Mouse (Mus musculus): ENCODE data around the gene Syn3. TPM values are rescaled to one million over a fixed set of nuclear protein-coding genes. Genes with fewer than 3 reads are reported as not detected.

Gene Syn3
- polyA plus RNA-seq, 1 experiment from 2014 or later = 7.4 TPM

DNA sequence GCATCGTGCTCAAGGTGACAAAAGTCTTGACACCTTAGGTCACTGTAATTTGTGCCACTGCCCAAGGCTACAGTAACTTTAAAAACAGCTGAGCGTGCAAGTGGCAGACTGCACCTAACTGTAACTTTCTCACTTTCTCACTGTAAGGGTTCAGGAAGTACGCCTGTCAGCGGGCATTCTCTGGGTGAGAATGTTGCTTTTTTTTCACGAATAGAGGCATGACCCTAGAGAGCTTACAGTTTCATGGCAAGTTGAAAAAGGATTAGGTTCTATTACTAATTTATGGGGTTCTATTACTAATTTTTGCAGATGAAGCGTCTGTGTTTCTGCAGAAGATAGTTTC lies 476.3 kb downstream of the Syn3 start:
- Histone ChIP-seq H3K9me3 (ENCODE audit: low read length) (no peaks in the 10 kb centered on the region), H3K9ac (replicated peaks; ENCODE audit: low read length) (peak overlapping the region; percentile 89), H3K36me3 (ENCODE audit: insufficient read depth, low read length) (no peaks in the 10 kb centered on the region), H3K27me3 (ENCODE audit: insufficient read depth, low read length) (no peaks in the 10 kb centered on the region), H3K4me2 (replicated peaks; ENCODE audit: low read depth, low read length) (peak overlapping the region; percentile 81), H3K27ac (ENCODE audit: low read length) (peak overlapping the region; percentile 95), H3K4me3 (ENCODE audit: low read length) (peak overlapping the region; percentile 97), H3K4me1 (ENCODE audit: insufficient read depth, low read length) (peaks cover 20% of the 10 kb centered on the region)
- whole genome bisulfite sequencing = 3% methylated on average over 6 of the region's 6 CpGs
- no peak for ATAC-seq (ENCODE audit: low FRiP score, low TSS enrichment)

DNA sequence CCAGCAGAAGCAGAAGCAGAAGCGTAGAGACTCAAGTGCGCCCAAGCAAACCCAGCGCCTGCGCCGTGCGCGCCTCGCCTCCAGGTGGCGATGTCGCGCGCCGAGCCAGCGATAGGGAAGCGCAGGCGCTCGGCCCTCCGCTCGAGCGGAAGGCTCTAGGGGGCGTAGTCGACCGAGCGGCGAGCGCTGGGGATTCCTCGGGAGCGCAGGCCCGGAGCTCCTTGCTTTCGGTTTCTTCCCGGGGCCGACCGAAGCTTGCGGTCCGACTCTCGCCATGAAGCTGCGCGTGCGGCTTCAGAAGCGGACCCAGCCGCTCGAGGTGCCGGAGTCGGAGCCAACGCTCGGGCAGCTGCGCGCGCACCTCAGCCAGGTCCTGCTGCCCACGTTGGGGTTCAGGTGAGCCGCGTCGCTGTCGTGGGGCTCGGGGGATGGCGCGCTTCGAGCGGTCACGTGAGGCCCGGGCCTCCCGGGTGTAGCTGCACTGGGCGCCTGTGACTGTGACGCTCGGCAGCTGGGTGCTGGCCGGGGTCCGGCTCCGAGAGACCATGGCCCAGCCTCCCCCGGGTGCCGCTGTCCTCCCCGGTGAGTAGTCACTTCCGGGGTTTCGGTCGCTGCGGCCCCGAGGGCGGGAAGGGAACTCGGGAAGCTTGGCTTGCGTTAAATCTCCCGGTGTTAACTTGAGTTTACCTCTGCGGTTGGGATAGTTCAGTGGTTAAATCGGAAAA lies 476.8 kb downstream of the Syn3 start, which contains the start of gene Fbxo7:
Gene Fbxo7 (plus strand): TSS at position 224 of the 725 bp plus-strand sequence.
- peak; percentile 96 for ATAC-seq (ENCODE audit: low FRiP score, low TSS enrichment)
- H3K27ac ChIP-seq (ENCODE audit: low read length) = peak within 1 kb of the TSS; percentile 95
- no peaks in the 10 kb centered on the region for H3K27me3 ChIP-seq (ENCODE audit: insufficient read depth, low read length)
- peak within 1 kb of the TSS; percentile 81 for H3K4me2 ChIP-seq (replicated peaks; ENCODE audit: low read depth, low read length)
- H3K4me1 ChIP-seq (ENCODE audit: insufficient read depth, low read length) = peaks cover 20% of the 10 kb centered on the region
- peak within 1 kb of the TSS; percentile 89 for H3K9ac ChIP-seq (replicated peaks; ENCODE audit: low read length)
- WGBS = under 1% methylated on average over 82 of the region's 82 CpGs
- H3K4me3 ChIP-seq (ENCODE audit: low read length) = peak within 1 kb of the TSS; percentile 97
- no peaks in the 10 kb centered on the region for H3K9me3 ChIP-seq (ENCODE audit: low read length)
- H3K36me3 ChIP-seq (ENCODE audit: insufficient read depth, low read length) = no peaks in the 10 kb centered on the region

DNA sequence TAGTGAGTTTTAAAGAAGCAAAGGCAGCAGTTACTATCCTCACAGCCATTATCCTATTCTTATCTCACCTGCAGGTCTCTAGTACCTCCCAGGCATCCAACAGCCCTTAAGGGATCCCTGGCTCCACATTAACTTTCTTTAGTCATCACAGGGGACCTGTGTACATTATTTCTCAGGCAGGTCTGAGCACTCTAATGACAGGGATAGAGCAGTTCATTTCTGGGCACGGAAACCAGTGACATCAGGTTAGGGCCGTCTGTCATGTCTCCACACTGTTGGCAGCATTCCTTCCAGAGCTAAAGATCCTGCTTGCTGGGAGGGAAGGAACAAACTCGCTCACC lies 477.3 kb downstream of the Syn3 start:
- ATAC-seq (ENCODE audit: low FRiP score, low TSS enrichment) = no peak; the same call in 1 of the 2 replicates
- H3K4me2 ChIP-seq (replicated peaks; ENCODE audit: low read depth, low read length) = peak overlapping the region; percentile 46
- 0% methylated on average over 3 of the region's 3 CpGs for WGBS
- H3K36me3 ChIP-seq (ENCODE audit: insufficient read depth, low read length) = no peaks in the 10 kb centered on the region
- peaks cover 20% of the 10 kb centered on the region for H3K4me1 ChIP-seq (ENCODE audit: insufficient read depth, low read length)
- H3K9me3 ChIP-seq (ENCODE audit: low read length) = no peaks in the 10 kb centered on the region
- peak overlapping the region; percentile 97 for H3K4me3 ChIP-seq (ENCODE audit: low read length)
- peak overlapping the region; percentile 89 for H3K9ac ChIP-seq (replicated peaks; ENCODE audit: low read length)
- no peaks in the 10 kb centered on the region for H3K27me3 ChIP-seq (ENCODE audit: insufficient read depth, low read length)
- peak overlapping the region; percentile 61; the same call in 1 of the 2 replicates for H3K27ac ChIP-seq (ENCODE audit: low read length)

DNA sequence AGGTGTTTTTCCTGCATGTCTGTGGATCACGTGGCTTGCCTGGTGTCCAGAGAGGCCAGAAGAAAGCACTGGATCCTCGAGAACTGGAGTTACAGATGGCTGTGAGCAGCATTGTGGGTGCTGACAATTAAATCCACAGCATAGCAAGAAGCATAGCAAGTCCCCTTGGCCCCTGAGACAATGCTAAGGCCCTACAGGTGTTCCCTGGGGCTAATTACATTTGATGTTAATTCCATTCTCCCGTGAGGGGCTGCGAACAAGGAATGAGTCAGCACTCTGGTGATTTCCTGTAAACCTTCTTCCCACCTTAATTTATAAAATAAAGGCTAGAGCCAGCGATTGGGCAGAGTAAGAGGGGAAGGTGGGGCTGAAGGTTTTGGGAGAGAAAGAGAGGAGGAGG lies 479.9 kb downstream of the Syn3 start:
- no peak overlapping the region for H3K27ac ChIP-seq (ENCODE audit: low read length)
- no peak overlapping the region for H3K4me2 ChIP-seq (replicated peaks; ENCODE audit: low read depth, low read length)
- H3K9ac ChIP-seq (replicated peaks; ENCODE audit: low read length) = no peak overlapping the region
- no peaks in the 10 kb centered on the region for H3K36me3 ChIP-seq (ENCODE audit: insufficient read depth, low read length)
- 38% methylated on average over 5 of the region's 5 CpGs for WGBS
- no peaks in the 10 kb centered on the region for H3K27me3 ChIP-seq (ENCODE audit: insufficient read depth, low read length)
- no peak overlapping the region for H3K4me3 ChIP-seq (ENCODE audit: low read length)
- H3K4me1 ChIP-seq (ENCODE audit: insufficient read depth, low read length) = peaks cover 21% of the 10 kb centered on the region
- ATAC-seq (ENCODE audit: low FRiP score, low TSS enrichment) = no peak
- H3K9me3 ChIP-seq (ENCODE audit: low read length) = no peaks in the 10 kb centered on the region

DNA sequence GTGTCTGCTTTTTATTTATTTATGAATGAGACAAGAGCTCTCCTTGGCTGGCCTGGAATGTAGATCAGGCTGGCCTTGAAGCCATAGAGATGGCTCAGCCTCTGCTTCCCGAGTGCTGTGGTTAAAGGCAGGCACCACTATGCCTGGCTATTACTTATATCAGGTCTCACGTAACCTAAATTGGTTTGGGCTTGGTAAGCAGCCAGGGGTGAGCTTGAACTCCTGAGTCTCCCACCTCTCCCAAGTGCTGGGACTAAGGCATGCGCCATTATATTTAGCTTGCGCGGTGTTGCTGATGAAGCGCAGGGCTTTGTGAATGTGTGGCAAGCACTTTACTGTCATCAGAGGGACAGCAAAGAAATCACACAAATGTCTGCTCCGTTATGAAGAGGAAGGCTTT lies 480.9 kb downstream of the Syn3 start:
- 94% methylated on average over 7 of the region's 7 CpGs for WGBS
- no peak overlapping the region for H3K27ac ChIP-seq (ENCODE audit: low read length)

DNA sequence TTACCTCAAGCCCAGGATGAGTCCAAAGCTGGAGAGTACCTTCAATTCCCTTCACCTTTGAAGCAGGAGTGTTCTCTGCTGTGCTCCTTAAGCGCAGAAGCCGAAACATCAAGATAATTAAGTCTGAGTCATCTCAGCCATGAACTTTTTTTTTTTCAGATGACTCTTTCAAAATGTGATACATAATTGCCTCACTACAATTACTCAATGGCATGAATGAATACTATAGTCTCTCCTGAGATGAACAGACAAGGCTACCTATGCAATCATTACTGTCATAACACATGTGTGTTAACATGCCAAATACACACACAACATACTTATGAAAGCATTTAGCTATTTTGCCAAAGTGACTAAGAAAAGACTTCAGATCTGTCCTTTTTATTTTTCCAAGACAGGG lies 486.9 kb downstream of the Syn3 start, which contains the start of gene Bpifc:
Gene Bpifc (minus strand): TSS at position 115 of the 400 bp plus-strand sequence.
- no peaks in the 10 kb centered on the region for H3K36me3 ChIP-seq (ENCODE audit: insufficient read depth, low read length)
- H3K4me3 ChIP-seq (ENCODE audit: low read length) = no peak within 1 kb of the TSS
- no peak within 1 kb of the TSS for H3K27ac ChIP-seq (ENCODE audit: low read length)
- no peaks in the 10 kb centered on the region for H3K9me3 ChIP-seq (ENCODE audit: low read length)
- no peak for ATAC-seq (ENCODE audit: low FRiP score, low TSS enrichment)
- peaks cover 9% of the 10 kb centered on the region for H3K4me1 ChIP-seq (ENCODE audit: insufficient read depth, low read length)
- peaks cover 7% of the 10 kb centered on the region; the same call in 1 of the 2 replicates for H3K27me3 ChIP-seq (ENCODE audit: insufficient read depth, low read length)
- H3K4me2 ChIP-seq (replicated peaks; ENCODE audit: low read depth, low read length) = no peak within 1 kb of the TSS
- H3K9ac ChIP-seq (replicated peaks; ENCODE audit: low read length) = no peak within 1 kb of the TSS
- 91% methylated on average over 2 of the region's 2 CpGs for WGBS

More for the DNA sequence above, 480.9 kb downstream of the Syn3 start:
- ATAC-seq (ENCODE audit: low FRiP score, low TSS enrichment) = no peak
- Histone ChIP-seq H3K4me1 (ENCODE audit: insufficient read depth, low read length) (peaks cover 13% of the 10 kb centered on the region), H3K36me3 (ENCODE audit: insufficient read depth, low read length) (no peaks in the 10 kb centered on the region), H3K9ac (replicated peaks; ENCODE audit: low read length) (no peak overlapping the region), H3K9me3 (ENCODE audit: low read length) (no peaks in the 10 kb centered on the region), H3K4me3 (ENCODE audit: low read length) (no peak overlapping the region), H3K27me3 (ENCODE audit: insufficient read depth, low read length) (no peaks in the 10 kb centered on the region), H3K4me2 (replicated peaks; ENCODE audit: low read depth, low read length) (no peak overlapping the region)

DNA sequence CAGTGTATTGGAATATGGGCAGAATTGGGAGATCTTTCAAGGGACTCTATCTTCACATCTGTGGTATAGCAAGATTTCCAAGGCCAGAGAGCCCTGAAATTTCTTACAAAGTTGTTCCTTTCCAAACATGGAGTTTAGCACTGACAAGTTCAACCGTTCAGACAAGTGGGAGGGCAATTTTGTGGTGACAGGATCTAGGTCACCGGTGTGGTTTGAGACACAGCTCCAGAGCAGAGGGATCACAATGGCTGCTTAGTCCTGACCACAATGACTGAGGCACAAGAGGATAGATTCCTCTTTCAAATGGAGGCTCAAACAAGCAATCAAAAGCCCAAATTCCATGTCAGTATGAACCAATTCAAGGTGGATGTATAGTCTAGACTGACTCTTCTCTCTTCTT lies 487.5 kb downstream of the Syn3 start:
- Histone ChIP-seq H3K36me3 (ENCODE audit: insufficient read depth, low read length) (no peaks in the 10 kb centered on the region), H3K4me2 (replicated peaks; ENCODE audit: low read depth, low read length) (no peak overlapping the region), H3K4me3 (ENCODE audit: low read length) (no peak overlapping the region), H3K27me3 (ENCODE audit: insufficient read depth, low read length) (peaks cover 7% of the 10 kb centered on the region; the same call in 1 of the 2 replicates), H3K27ac (ENCODE audit: low read length) (no peak overlapping the region), H3K9ac (replicated peaks; ENCODE audit: low read length) (no peak overlapping the region), H3K9me3 (ENCODE audit: low read length) (no peaks in the 10 kb centered on the region), H3K4me1 (ENCODE audit: insufficient read depth, low read length) (peaks cover 9% of the 10 kb centered on the region)
- 70% methylated on average over 2 of the region's 2 CpGs for WGBS
- ATAC-seq (ENCODE audit: low FRiP score, low TSS enrichment) = no peak

DNA sequence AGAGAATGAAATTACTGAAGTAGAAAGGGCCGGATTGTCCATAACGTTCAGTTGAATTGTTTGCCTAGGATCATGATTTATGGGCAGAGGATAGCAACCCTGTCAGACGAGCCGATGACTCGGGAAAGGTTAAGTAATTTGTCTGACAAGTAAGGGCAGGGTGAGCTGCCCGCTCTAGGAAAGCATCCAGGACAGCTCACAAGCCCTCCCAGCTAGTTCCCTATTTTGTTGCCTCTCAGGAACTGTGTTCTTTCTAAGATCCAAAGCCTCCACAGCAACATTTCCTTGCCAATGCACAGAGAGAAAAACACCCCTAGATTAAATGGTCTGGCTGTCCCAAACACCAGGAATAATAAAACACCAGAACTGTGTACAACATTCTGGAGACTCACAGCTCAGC lies 488.1 kb downstream of the Syn3 start:
- no peak overlapping the region for H3K9ac ChIP-seq (replicated peaks; ENCODE audit: low read length)
- no peak overlapping the region for H3K4me2 ChIP-seq (replicated peaks; ENCODE audit: low read depth, low read length)
- H3K9me3 ChIP-seq (ENCODE audit: low read length) = no peaks in the 10 kb centered on the region
- peaks cover 7% of the 10 kb centered on the region; the same call in 1 of the 2 replicates for H3K27me3 ChIP-seq (ENCODE audit: insufficient read depth, low read length)
- no peaks in the 10 kb centered on the region for H3K36me3 ChIP-seq (ENCODE audit: insufficient read depth, low read length)
- no peak overlapping the region for H3K27ac ChIP-seq (ENCODE audit: low read length)
- 11% methylated on average over 6 of the region's 6 CpGs for WGBS
- no peak for ATAC-seq (ENCODE audit: low FRiP score, low TSS enrichment)
- H3K4me3 ChIP-seq (ENCODE audit: low read length) = no peak overlapping the region
- H3K4me1 ChIP-seq (ENCODE audit: insufficient read depth, low read length) = peaks cover 6% of the 10 kb centered on the region

DNA sequence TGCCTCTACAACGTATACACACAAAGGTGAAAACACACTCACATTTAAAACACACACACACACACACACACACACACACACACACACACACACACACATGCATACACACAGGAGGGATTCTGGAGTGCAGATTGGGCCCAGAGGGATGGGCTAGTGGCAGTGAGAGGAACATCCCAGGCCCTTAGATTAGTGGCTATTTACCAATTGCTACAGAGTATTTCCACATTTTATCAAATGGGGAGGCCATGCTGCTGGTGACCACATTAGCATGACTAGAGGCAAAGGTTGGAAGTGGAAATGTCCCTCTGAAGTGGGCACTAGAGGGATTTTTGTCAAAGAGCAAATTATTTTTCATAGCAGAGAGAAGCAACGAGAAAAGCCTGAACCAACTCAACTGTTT lies 489.0 kb downstream of the Syn3 start:
- H3K4me2 ChIP-seq (replicated peaks; ENCODE audit: low read depth, low read length) = no peak overlapping the region
- no peaks in the 10 kb centered on the region for H3K9me3 ChIP-seq (ENCODE audit: low read length)
- no peak overlapping the region for H3K4me3 ChIP-seq (ENCODE audit: low read length)
- H3K4me1 ChIP-seq (ENCODE audit: insufficient read depth, low read length) = peaks cover 6% of the 10 kb centered on the region; the same call in 1 of the 2 replicates
- H3K27me3 ChIP-seq (ENCODE audit: insufficient read depth, low read length) = peaks cover 7% of the 10 kb centered on the region; the same call in 1 of the 2 replicates
- WGBS = 85% methylated on average over 2 of the region's 2 CpGs
- H3K27ac ChIP-seq (ENCODE audit: low read length) = no peak overlapping the region
- no peak overlapping the region for H3K9ac ChIP-seq (replicated peaks; ENCODE audit: low read length)
- ATAC-seq (ENCODE audit: low FRiP score, low TSS enrichment) = no peak
- H3K36me3 ChIP-seq (ENCODE audit: insufficient read depth, low read length) = no peaks in the 10 kb centered on the region

DNA sequence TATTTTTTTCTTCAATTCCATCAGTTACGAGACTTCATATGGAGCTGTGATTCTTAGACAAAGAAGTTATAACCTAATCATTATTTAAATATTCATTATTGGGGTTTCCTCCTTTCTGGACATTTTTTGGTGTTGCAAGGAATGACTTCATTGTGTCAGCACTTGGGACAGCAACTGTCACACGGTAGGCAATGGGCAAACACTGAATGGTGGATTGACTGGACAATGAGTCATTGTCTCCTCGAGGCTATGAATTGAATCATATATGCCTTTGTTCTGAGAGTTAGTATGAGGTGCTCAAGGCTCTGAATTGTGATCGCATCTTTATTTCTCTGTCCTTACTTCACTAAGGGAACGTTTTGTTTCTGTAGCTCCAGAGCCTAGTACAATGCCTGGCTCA lies 492.2 kb downstream of the Syn3 start:
- Histone ChIP-seq H3K4me3 (ENCODE audit: low read length) (no peak overlapping the region), H3K9me3 (ENCODE audit: low read length) (no peaks in the 10 kb centered on the region), H3K9ac (replicated peaks; ENCODE audit: low read length) (no peak overlapping the region), H3K4me2 (replicated peaks; ENCODE audit: low read depth, low read length) (no peak overlapping the region), H3K36me3 (ENCODE audit: insufficient read depth, low read length) (no peaks in the 10 kb centered on the region), H3K27me3 (ENCODE audit: insufficient read depth, low read length) (peaks cover 7% of the 10 kb centered on the region; the same call in 1 of the 2 replicates), H3K4me1 (ENCODE audit: insufficient read depth, low read length) (peaks cover 6% of the 10 kb centered on the region; the same call in 1 of the 2 replicates), H3K27ac (ENCODE audit: low read length) (no peak overlapping the region)
- ATAC-seq (ENCODE audit: low FRiP score, low TSS enrichment) = no peak
- WGBS = 82% methylated on average over 5 of the region's 5 CpGs
